Mouse (Mus musculus): ENCODE data around the gene Ric8a. TPM values are rescaled to one million over a fixed set of nuclear protein-coding genes. Genes with fewer than 3 reads are reported as not detected.

The Ric8a gene
- total and polyA plus RNA-seq, 3 experiments: 20.1 to 37.6 (median 23.6) TPM

DNA sequence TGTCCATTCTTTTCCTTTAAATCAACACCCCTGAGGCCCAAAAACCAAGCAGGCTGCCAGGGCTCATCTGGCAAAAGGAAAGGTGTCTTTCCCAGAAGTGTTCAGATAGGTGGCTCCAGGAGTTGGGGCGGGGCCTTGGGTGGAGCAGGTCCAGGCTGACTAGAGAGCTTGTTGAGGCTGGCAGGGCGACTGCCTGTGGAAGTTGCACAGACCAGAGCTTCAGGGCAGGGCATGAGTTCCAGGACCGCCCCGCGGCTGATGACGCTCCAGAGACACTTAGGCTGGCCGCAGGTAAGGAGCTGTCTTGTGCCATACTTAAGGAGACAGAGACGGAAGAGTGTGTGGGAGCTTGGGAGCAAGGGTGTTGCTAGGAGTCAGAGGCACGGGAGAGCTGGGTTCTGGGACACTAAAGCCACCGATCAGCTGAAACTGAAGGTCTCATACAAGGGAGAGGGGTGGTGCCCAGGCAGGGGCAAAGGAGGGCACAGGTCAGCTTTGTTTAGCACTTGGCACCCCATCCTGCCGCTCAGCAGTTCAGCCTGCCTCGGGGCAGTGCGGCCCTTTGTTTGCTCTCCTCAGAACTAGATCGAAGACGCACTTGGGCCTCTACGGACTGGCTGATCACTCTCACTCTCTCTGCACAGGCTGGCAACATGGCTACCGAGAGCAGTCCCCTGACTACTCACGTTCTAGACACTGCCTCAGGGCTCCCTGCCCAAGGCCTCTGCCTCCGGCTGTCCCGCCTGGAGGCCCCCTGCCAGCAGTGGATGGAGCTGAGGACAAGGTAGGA lies 21.6 kb upstream of the Ric8a start, which contains the start of gene Urah:
TSS of gene Urah (plus strand) at position 51 of the 790 bp plus-strand sequence.
- no peak for TF ChIP-seq POLR2A (IDR thresholded peaks at IDR 0.05; ENCODE audit: insufficient read depth, low read depth, low read length)
- TF ChIP-seq CTCF (IDR thresholded peaks at IDR 0.05): no peak
- no peak for TF ChIP-seq EP300 (IDR thresholded peaks at IDR 0.05; ENCODE audit: insufficient read depth, low read depth, low read length)
- Histone ChIP-seq H3K27ac (no peak within 1 kb of the TSS), H3K36me3 (ENCODE audit: control insufficient read depth, insufficient read depth, low read length) (no peaks in the 10 kb centered on the region), H3K27me3 (ENCODE audit: control insufficient read depth, insufficient read depth, low read length) (no peaks in the 10 kb centered on the region), H3K79me2 (replicated peaks; ENCODE audit: control insufficient read depth, insufficient read depth, low read length) (no peaks in the 10 kb centered on the region), H3K9ac (ENCODE audit: low read depth, low read length) (no peak within 1 kb of the TSS), H3K4me1 (ENCODE audit: control insufficient read depth, insufficient read depth, low read length) (no peaks in the 10 kb centered on the region), H3K4me3 (no peak within 1 kb of the TSS)
- no peak for DNase-seq
- 50% methylated on average over 20 of the region's 20 CpGs for WGBS
- intact Hi-C loops (cut with DNase I): no loop called here

DNA sequence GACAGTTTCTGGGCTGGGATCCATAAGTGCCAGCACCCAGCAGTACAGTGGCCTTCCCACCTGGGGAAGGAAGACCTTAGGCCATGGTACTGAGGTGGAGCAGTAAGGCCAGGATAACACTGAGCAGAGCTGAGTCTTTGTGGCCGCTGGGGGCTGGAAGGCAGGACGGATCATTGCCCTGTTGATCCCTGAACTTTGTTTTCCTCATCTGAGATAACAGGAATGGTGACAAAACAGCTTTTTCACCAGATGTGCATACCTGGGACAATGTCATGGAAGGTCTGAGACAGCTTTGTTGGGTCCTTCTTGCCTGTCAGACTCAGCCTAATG lies 21.0 kb upstream of the Ric8a start:
- Histone ChIP-seq H3K9ac (ENCODE audit: low read depth, low read length) (no peak overlapping the region), H3K4me1 (ENCODE audit: control insufficient read depth, insufficient read depth, low read length) (no peaks in the 10 kb centered on the region), H3K27me3 (ENCODE audit: control insufficient read depth, insufficient read depth, low read length) (no peaks in the 10 kb centered on the region), H3K36me3 (ENCODE audit: control insufficient read depth, insufficient read depth, low read length) (no peaks in the 10 kb centered on the region), H3K4me3 (no peak overlapping the region), H3K79me2 (replicated peaks; ENCODE audit: control insufficient read depth, insufficient read depth, low read length) (no peaks in the 10 kb centered on the region), H3K27ac (no peak overlapping the region)
- intact Hi-C loops (cut with DNase I): no loop called here
- 59% methylated on average over 2 of the region's 2 CpGs for WGBS
- no peak for DNase-seq
- TF ChIP-seq POLR2A (IDR thresholded peaks at IDR 0.05; ENCODE audit: insufficient read depth, low read depth, low read length) (no peak), EP300 (IDR thresholded peaks at IDR 0.05; ENCODE audit: insufficient read depth, low read depth, low read length) (no peak), CTCF (IDR thresholded peaks at IDR 0.05) (no peak)

DNA sequence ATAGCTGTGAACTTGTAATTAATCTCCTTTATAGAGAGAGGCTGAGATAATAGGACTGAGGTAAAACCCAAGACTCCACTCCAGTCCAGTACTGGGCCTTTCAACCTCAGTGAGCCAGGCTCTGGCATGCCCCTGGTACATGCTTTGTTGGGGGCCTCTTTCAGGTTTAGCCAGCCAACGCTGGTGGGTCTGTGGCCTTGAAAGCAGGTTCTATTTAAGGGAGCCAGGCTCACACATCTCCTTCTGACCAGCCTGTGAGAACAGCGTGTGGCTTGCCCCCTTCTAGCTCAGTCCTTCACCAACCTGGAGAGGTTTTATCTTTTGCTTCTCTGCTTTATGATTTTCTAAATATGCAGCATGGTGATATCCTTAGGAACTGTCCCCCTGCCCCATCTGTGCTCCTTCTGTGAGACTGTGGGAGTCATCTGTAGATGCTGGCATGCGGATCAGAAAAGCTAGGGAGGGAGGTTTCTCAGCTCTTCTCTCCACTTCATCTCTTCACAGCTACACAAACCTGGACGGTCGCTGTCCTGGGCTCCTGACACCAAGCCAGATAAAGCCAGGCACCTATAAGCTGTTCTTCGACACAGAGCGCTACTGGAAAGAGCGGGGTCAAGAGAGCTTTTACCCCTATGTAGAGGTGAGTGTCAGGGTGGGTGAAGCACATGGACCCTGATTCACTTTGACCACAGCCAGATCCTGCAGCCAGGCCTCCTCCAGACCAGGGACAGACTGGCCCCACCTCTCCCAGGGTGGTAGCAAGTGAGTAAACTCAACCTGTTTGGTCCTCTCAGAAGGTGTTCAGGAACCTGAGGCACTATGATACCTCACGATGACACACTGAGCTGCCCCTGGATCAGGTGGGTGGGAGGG lies 20.3 kb upstream of the Ric8a start:
- Histone ChIP-seq H3K27ac (no peak overlapping the region), H3K9ac (ENCODE audit: low read depth, low read length) (no peak overlapping the region), H3K79me2 (replicated peaks; ENCODE audit: control insufficient read depth, insufficient read depth, low read length) (no peaks in the 10 kb centered on the region), H3K36me3 (ENCODE audit: control insufficient read depth, insufficient read depth, low read length) (no peaks in the 10 kb centered on the region), H3K4me1 (ENCODE audit: control insufficient read depth, insufficient read depth, low read length) (no peaks in the 10 kb centered on the region), H3K27me3 (ENCODE audit: control insufficient read depth, insufficient read depth, low read length) (no peaks in the 10 kb centered on the region; the same call in 1 of the 2 replicates), H3K4me3 (no peak overlapping the region)
- intact Hi-C loops (cut with DNase I): no loop called here
- WGBS: 74% methylated on average over 9 of the region's 9 CpGs
- no peak for DNase-seq
- TF ChIP-seq POLR2A (IDR thresholded peaks at IDR 0.05; ENCODE audit: insufficient read depth, low read depth, low read length) (no peak), CTCF (IDR thresholded peaks at IDR 0.05) (no peak), EP300 (IDR thresholded peaks at IDR 0.05; ENCODE audit: insufficient read depth, low read depth, low read length) (no peak)

- Histone ChIP-seq H3K36me3 (ENCODE audit: control insufficient read depth, insufficient read depth, low read length) (no peaks in the 10 kb centered on the region), H3K4me3 (no peak overlapping the region), H3K27me3 (ENCODE audit: control insufficient read depth, insufficient read depth, low read length) (no peaks in the 10 kb centered on the region; the same call in 1 of the 2 replicates), H3K79me2 (replicated peaks; ENCODE audit: control insufficient read depth, insufficient read depth, low read length) (no peaks in the 10 kb centered on the region), H3K27ac (no peak overlapping the region), H3K4me1 (ENCODE audit: control insufficient read depth, insufficient read depth, low read length) (no peaks in the 10 kb centered on the region), H3K9ac (ENCODE audit: low read depth, low read length) (no peak overlapping the region)
- intact Hi-C loops (cut with DNase I): no loop called here
- TF ChIP-seq POLR2A (IDR thresholded peaks at IDR 0.05; ENCODE audit: insufficient read depth, low read depth, low read length) (no peak), EP300 (IDR thresholded peaks at IDR 0.05; ENCODE audit: insufficient read depth, low read depth, low read length) (no peak), CTCF (IDR thresholded peaks at IDR 0.05) (no peak)
- DNase-seq: no peak
- 65% methylated on average over 5 of the region's 5 CpGs for WGBS
Observed at GRCm38 (mm10) chr7:140839556-140839955, 17.2 kb upstream of the Ric8a start.

DNA sequence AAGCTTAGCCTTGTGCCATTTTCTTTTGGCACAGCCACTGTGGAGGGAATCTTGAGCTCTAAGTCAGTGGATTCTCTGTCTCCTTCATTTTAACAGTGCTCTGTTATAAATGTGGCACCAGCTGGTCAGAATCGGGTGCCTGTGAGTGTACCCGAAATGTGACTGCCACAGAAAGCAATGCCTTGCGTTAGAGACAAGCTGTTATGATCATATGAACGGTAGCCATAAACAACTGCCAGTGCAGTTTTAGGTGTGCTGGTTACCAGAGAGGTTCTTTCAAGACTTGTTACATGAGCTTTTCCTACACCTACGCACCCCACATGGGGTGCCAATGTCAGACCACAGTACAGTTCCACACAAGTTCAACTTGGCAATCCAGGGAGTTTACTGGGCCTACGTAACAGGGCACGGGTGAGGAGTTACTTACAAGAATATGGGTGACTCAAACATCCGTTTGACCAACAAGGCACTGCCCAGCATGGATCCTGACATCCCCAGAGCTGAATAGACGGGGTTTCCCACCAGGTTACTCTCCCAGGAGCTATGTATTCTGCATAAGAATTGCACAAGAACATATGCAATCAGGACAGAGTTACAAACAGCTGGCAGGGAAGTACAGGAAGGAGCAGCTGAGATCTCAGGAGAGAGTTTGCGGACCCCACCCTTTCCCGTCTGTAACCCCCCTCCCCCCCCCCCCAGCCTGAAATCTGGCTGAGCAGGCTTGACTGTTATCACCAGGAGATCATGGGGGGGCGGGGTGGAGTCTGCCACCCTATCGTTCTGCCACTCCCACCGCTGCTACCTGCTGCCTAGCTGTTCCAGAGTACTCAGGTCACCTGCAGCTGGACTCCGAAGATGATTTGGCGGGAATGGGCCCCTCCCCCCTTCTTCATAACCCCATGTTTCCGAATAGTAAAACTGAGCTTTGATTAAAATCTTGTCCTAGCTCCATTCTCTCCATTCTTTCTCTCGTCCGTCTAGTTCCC lies 15.7 kb upstream of the Ric8a start:
- Histone ChIP-seq H3K27ac (no peak overlapping the region), H3K9ac (ENCODE audit: low read depth, low read length) (no peak overlapping the region), H3K79me2 (replicated peaks; ENCODE audit: control insufficient read depth, insufficient read depth, low read length) (no peaks in the 10 kb centered on the region), H3K4me3 (no peak overlapping the region), H3K36me3 (ENCODE audit: control insufficient read depth, insufficient read depth, low read length) (no peaks in the 10 kb centered on the region), H3K4me1 (ENCODE audit: control insufficient read depth, insufficient read depth, low read length) (no peaks in the 10 kb centered on the region), H3K27me3 (ENCODE audit: control insufficient read depth, insufficient read depth, low read length) (no peaks in the 10 kb centered on the region; the same call in 1 of the 2 replicates)
- TF ChIP-seq CTCF (IDR thresholded peaks at IDR 0.05) (no peak), EP300 (IDR thresholded peaks at IDR 0.05; ENCODE audit: insufficient read depth, low read depth, low read length) (no peak), POLR2A (IDR thresholded peaks at IDR 0.05; ENCODE audit: insufficient read depth, low read depth, low read length) (no peak)
- no peak for DNase-seq
- intact Hi-C loops (cut with DNase I): no loop called here
- WGBS: 34% methylated on average over 18 of the region's 19 CpGs
